Mouse (Mus musculus) cerebellum, adult 11-12 months (tissue): Measurements from ENCODE around the gene Hivep2.

Experiments
- DNase-seq: peaks from one replicate; pipeline ENCODE4 v3.0.0; 2022

Gene Hivep2

GRCm38 (mm10) chr10:14174124-14174523, 208.2 kb downstream of the Hivep2 start:
- DNase-seq = no peak

DNA sequence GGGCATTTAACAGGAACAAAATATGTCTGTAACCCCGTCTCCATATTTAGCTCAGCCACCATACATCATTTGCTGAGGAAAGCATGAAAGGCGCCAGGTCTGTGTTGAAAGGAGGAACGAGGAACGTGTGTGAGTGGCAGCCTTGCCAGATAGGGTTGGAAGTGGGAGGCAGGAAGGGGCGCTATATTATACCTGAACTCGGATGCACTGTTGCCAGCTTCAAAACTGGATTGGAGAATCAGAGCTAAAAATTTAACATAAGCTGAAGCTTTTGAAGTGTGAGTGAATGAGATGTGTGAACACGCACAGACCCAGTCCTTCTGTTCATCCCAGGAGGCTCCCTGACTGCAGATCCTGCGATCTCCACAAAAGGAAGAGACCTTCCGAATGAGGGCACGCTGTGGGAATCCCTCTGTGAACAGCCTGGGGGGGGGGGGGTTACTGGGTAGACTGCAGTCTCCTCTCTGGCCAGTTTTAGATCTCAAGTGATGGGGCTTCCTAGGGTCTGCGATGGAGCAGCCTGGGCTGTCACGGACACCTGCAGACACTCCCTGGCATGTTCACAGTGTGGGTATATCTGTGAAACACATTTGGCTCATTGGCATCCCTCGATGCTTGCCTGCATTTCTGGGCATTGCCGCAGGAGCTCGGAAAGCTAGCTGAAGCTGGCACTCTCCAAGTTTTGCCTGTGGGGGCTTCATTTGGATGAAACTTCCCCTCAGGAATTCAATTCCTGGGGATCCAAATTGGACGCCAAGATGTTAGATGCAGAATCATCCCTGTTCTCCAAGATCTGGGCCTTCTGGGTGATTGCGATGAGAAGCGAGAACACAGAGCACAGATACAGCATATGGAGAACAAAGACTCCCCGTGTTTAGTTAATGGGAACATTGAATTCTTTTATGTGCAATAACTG, 213.8 kb downstream of the Hivep2 start:
- DNase-seq = peak; percentile 50

GRCm38 (mm10) chr10:14186352-14186976, 220.6 kb downstream of the Hivep2 start:
- no peak for DNase-seq

DNA sequence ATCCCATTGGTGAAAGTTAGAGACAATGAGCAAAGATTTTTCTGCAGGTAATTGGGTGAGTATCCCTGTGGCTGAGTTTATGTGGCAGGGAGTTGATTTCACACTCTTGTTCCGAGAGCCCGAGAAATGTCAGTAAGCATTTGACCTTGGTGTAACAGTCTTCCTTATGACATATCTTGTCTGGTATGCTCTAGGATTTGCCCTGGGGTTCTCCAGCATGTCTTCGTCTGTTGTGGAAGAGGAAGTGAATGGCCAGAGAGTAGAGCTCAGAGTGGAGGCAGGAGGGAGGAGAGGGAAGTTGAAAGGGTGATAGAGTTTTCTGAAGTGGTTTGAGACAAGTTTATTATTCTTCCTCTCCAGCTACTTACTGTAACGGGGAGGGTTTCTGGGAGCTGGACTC, 223.2 kb downstream of the Hivep2 start:
- DNase-seq = no peak

DNA sequence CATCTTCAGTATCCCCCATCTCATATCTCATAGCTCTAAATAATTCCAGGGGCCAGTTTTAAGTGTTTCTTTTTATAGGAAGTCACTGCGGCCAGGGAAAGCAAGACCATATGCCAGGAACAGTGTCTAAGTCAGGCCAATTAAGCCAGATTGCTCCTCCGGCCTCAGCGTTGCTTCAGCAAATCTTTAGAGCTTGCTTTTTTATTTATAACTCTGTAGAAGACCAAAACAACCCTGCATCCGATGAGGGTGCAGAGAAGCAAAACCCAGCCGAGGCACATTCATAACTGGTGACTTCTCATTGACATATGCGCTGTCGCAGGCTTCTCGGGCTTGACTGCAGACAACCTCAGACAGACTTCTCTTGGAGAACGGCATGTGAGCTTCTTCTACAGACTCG, 225.3 kb downstream of the Hivep2 start:
- peak; percentile 22 for DNase-seq

DNA sequence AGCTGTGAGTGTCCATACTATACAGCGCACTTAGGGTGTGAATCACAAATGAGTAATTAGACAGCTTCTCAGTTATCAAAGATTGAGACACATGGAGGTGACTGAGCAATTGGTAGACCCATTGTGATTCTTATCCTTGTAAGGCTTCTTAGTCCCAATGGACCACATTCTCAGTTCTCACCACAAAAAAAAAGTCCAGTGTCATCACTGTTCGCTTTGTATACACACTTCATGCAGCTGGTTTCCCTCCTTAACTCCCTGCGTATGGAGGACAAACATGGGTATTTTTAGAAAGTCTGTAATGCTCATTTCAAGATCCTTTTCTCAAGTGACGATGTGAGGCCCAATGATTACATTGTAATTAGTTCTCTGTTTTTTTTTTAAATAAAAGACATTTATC, 226.3 kb downstream of the Hivep2 start:
- DNase-seq = no peak

DNA sequence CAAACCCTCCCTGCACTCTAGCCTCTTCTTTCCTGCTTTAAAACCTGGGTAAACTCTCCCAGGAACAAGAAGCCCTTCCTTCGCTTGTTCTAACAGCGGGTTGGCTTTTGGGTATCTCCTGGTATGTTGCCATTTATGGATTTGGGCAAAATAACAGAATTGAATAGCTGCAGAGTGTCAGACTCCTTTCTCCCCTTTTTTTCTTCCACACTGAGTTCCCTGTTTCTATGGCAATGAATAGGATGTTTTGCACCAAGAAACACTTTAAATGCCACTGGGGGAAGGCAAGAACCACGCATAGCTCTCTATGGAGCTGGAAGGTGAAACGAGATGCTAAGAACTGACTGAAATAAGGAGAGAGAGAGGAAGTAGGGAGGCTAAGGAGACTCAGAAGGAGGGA, 227.8 kb downstream of the Hivep2 start:
- no peak for DNase-seq

DNA sequence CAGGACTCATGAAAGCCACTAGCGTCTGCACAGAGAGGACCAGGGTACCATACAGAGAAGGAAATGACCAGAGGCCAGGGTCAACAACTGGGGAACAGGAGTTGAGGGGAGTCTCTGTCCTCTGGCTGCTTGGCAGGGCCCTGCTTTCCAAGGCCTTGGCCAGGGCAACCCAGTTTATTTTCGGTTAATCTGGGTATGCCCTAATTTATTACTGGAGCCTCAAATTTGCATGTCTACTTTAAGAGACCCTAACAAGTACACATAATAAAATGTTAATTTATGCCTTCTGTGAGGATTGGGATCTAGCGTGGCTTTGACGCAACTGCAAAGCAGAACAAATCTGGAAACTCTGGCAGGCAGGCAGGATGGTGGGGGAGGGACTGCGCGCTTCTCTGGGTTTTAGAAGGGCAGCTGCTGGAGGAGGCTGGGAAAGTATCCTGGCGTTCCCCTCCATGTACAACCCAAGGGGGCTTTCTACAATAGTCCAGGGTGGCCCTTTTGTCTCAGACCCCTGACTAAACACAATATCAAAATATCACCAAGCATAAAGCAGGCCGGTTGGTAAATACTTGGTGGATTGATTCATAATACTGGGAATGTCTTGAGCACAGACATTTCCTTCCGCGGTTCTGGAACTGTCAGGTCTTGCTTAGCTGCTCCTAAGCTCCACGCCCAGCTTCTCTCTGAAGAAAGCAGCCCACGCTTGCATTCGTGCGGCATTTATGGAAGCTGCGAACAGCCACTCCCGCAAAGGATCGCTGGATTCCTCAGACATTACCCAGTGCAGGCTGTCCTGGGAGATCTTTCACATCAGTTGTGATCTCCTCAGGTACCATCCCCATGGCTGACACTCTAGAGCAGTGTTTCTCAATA, 230.1 kb downstream of the Hivep2 start:
- DNase-seq = no peak

DNA sequence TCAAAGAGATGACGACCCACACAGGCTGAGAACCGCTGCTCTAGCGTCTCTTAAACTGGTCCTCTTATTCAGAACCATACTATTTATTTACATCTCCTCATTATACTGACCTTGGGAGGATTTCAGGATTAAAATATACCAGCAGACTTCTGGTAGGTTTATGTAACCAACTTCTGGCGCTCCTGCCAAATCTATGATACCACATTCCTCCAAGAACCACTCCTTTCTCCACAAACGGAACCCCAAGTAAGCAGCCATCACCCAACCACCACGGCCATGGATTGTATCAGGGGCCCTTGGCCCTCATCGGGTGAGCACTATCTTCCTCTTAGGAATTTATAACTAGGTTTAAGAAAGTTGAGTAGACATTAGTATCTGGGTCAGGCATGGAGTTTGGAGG, 230.9 kb downstream of the Hivep2 start:
- no peak for DNase-seq

- no peak for DNase-seq
These were observed 231.4 kb downstream of the Hivep2 start for GRCm38 (mm10) chr10:14197261-14197660.

GRCm38 (mm10) chr10:14199332-14199731, 233.5 kb downstream of the Hivep2 start:
- no peak for DNase-seq

- peak; percentile 53 for DNase-seq
These were observed 234.4 kb downstream of the Hivep2 start for GRCm38 (mm10) chr10:14200310-14200709.
